Comparison of ENCODE assay signal across 8 mouse cellular contexts in genomic region chr2:73213539-73213870, GRCm38 (mm10). TPM values are rescaled to one million over a fixed set of nuclear protein-coding genes. Genes with fewer than 3 reads are reported as not detected.
DNase-seq lines count a peak whose midpoint lies in the region; ATAC-seq lines count a peak whose summit lies in the region.

No protein-coding gene starts in this region.

- H3K4me1 ChIP-seq in heart, embryonic 16.5 days (ENCODE audit: control insufficient read depth, insufficient read depth, low read length): peaks cover 5% of the 10 kb centered on the region
- H3K4me1 ChIP-seq in midbrain, embryonic 11.5 days (ENCODE audit: control insufficient read depth, insufficient read depth, low read length): peaks cover 10% of the 10 kb centered on the region

- no peaks in the 10 kb centered on the region for H3K9me3 ChIP-seq in heart, embryonic 16.5 days (replicated peaks; ENCODE audit: control insufficient read depth, low read length)
- H3K9me3 ChIP-seq in midbrain, embryonic 11.5 days (ENCODE audit: control insufficient read depth, low read length): no peaks in the 10 kb centered on the region

- no peak for ATAC-seq in heart, embryonic 16.5 days (replicated peaks; ENCODE audit: extremely low read depth, insufficient read depth, low FRiP score)
- ATAC-seq in granulocyte monocyte progenitor cell, adult 5-6 weeks (replicated peaks; ENCODE audit: poor library complexity, severe bottlenecking): peak; percentile 30
- ATAC-seq in midbrain, embryonic 11.5 days (ENCODE audit: low FRiP score): no peak; the same call in 1 of the 2 replicates

- peak overlapping the region; percentile 97 for H3K4me2 ChIP-seq in heart, embryonic 16.5 days (ENCODE audit: low read depth, low read length)
- peak overlapping the region; percentile 92 for H3K4me2 ChIP-seq in midbrain, embryonic 11.5 days

- H3K27ac ChIP-seq in heart, embryonic 16.5 days (ENCODE audit: low read length): no peak overlapping the region
- H3K27ac ChIP-seq in midbrain, embryonic 11.5 days (ENCODE audit: low read depth, low read length): no peak overlapping the region

- intact Hi-C loops in heart, postnatal 14 days (cut with DNase I): no loop called here

- 0 out of 2 replicates have a peak, but pooled peaks cover 2% of the 10 kb centered on the region for H3K36me3 ChIP-seq in heart, embryonic 16.5 days (ENCODE audit: control insufficient read depth, insufficient read depth)
- no peaks in the 10 kb centered on the region for H3K36me3 ChIP-seq in midbrain, embryonic 11.5 days (ENCODE audit: control insufficient read depth, insufficient read depth, low read length)

- DNase-seq in heart, postnatal 14 days: no peak
- peak; percentile 39 for DNase-seq in MEL-GATA-1-ER (ENCODE audit: extremely low read depth, low read depth)
- DNase-seq in midbrain, embryonic 11.5 days (ENCODE audit: low spot score, missing footprints): peak; percentile 84
- no peak for DNase-seq in frontal cortex, postnatal 14 days (ENCODE audit: low spot score in 2 of 2)
- no peak for DNase-seq in layer of hippocampus, postnatal 14 days (ENCODE audit: low spot score in 2 of 2)
- no peak for DNase-seq in gastrocnemius, adult 8-10 months (ENCODE audit: low spot score in 2 of 2)

- H3K9ac ChIP-seq in heart, embryonic 16.5 days (ENCODE audit: low read length): peak overlapping the region; percentile 80
- H3K9ac ChIP-seq in midbrain, embryonic 11.5 days (ENCODE audit: low read length): peak overlapping the region; percentile 83

- 18% methylated on average over 7 of the region's 7 CpGs for WGBS in heart, embryonic 16.5 days
- WGBS in midbrain, embryonic 11.5 days: 22% methylated on average over 7 of the region's 7 CpGs

- H3K4me3 ChIP-seq in heart, embryonic 16.5 days (ENCODE audit: low read length): peak overlapping the region; percentile 68
- peak overlapping the region; percentile 72 for H3K4me3 ChIP-seq in midbrain, embryonic 11.5 days (ENCODE audit: low read depth, low read length)

- H3K27me3 ChIP-seq in heart, embryonic 16.5 days (ENCODE audit: control insufficient read depth, insufficient read depth, low read length): no peaks in the 10 kb centered on the region
- H3K27me3 ChIP-seq in midbrain, embryonic 11.5 days (ENCODE audit: control insufficient read depth, insufficient read depth, low read length): no peaks in the 10 kb centered on the region

RNA-seq across cellular contexts. Expression of gene Ola1, which starts 5.2 kb away (rescaled TPM):
- 59.8 and 65.5 TPM in 2 replicates for polyA plus RNA-seq in heart, embryonic 16.5 days (2015; fragmentation: Nextera tagmentation; extraction: Ambion mirVana)
- total RNA-seq in heart, postnatal 14 days (2021): 10 to 100 TPM; 48.0 to 50.7 TPM
- total RNA-seq in granulocyte monocyte progenitor cell, adult 5-6 weeks (2014; fragmentation: Nextera tagmentation): 114 and 138 TPM in 2 replicates
- total RNA-seq in granulocyte monocyte progenitor cell, adult 5-6 weeks (2017): 177 and 178 TPM in 2 replicates
- polyA plus RNA-seq in midbrain, embryonic 11.5 days (2014; fragmentation: Nextera tagmentation; extraction: Ambion mirVana): 99.2 and 101 TPM in 2 replicates
- 100 to 1,000 TPM; 120 to 128 TPM for total RNA-seq in layer of hippocampus, postnatal 14 days (2021)
- total RNA-seq in gastrocnemius, adult 8-10 months (2022): 10 to 100 TPM; 49.7 to 61.4 (median 53.0) TPM

RNA-seq across cellular contexts. Expression of gene Sp9, which starts 58.2 kb away (rescaled TPM):
- polyA plus RNA-seq in heart, embryonic 16.5 days (2015; fragmentation: Nextera tagmentation; extraction: Ambion mirVana): not detected in 2 replicates
- not detected for total RNA-seq in heart, postnatal 14 days (2021)
- not detected in 2 replicates for total RNA-seq in granulocyte monocyte progenitor cell, adult 5-6 weeks (2014; fragmentation: Nextera tagmentation)
- not detected in 2 replicates for total RNA-seq in granulocyte monocyte progenitor cell, adult 5-6 weeks (2017)
- 2.8 and 3.3 TPM in 2 replicates for polyA plus RNA-seq in midbrain, embryonic 11.5 days (2014; fragmentation: Nextera tagmentation; extraction: Ambion mirVana)
- 1 to 10 TPM; 4.6 to 4.8 TPM for total RNA-seq in layer of hippocampus, postnatal 14 days (2021)
- total RNA-seq in gastrocnemius, adult 8-10 months (2022): not detected

Comparison
In these comparisons a context has a peak if more than half of its experiments do, and no peak if none do; other contexts are left out.
1. DNase-seq: peak in MEL-GATA-1-ER (single experiment) and midbrain, embryonic 11.5 days (single experiment); none in heart, postnatal 14 days (0 of 2), frontal cortex, postnatal 14 days (0 of 2), layer of hippocampus, postnatal 14 days (0 of 2) and gastrocnemius, adult 8-10 months (0 of 2).
2. RNA of gene Sp9, which starts 58.2 kb away (total RNA-seq): 4.6 to 4.8 TPM in layer of hippocampus, postnatal 14 days; not detected in heart, postnatal 14 days, not detected in granulocyte monocyte progenitor cell, adult 5-6 weeks and not detected in gastrocnemius, adult 8-10 months; every median in the first group is over 4 times any median in the second.